Mouse (Mus musculus) right cerebral cortex, postnatal 25 days (tissue): ENCODE measurements at regions not wholly inside any gene's neighbourhood (a gene's known extent, or its start where the extent isn't known, plus 50 kb on each side); places are given as distances from the start of the nearest gene placed in this dataset.
A peak's percentile ranks its signal among the peaks of the same experiment; 100 is the strongest.

Experiments
- DNase-seq: peaks from one replicate; pipeline ENCODE4 v3.0.0; 2022

DNA sequence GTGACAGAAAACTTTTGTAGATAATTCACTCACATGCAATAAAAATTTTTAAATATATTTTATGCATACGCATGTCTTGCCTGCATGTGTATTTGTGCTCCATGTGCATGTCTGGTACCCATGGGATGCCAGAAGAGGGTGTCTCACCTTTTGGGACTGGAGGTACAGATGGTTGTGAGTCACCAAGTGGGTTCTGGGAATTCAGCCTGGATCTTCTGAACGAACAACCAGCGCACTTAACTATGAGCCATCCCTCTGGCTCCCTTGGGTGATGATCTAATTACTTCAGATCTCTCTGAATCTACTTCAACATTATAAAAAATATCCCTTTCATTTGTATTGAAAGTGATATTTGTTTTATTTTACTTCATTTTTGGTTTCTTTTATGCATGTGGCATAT lies 55.8 kb upstream of the Atp2c1 start:
- DNase-seq: peak; percentile 8

DNA sequence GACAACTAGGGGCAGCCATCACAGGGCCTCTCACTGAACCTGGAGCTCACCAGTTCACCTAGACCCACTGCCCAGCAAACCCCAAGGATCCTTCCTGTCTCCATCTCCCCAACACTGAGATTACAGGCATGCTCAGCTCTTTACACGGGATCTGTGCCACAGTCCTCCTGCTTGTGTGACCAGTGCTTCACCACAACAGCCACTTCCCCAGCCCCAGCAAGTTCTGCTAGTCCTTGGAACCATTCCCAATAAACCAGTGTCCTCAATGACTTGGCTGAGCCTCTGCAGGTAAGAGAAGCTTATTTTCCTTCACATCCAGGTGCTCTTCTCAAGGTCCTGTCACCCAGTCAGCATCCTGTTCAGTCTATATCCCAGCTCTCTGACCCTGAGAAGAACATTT lies 52.5 kb upstream of the Atp2c1 start:
- no peak for DNase-seq
